Mouse (Mus musculus): ENCODE measurements around the gene Metap1. TPM values are rescaled to one million over a fixed set of nuclear protein-coding genes. Genes with fewer than 3 reads are reported as not detected.
"Not testable (repeated sequence)": the region's sequence is repeated elsewhere in the genome, so short reads cannot be mapped to it uniquely, and the experiment has no call there.

Metap1 gene
- polyA plus RNA-seq, 1 experiment from 2014 or later: 50.7 TPM

DNA sequence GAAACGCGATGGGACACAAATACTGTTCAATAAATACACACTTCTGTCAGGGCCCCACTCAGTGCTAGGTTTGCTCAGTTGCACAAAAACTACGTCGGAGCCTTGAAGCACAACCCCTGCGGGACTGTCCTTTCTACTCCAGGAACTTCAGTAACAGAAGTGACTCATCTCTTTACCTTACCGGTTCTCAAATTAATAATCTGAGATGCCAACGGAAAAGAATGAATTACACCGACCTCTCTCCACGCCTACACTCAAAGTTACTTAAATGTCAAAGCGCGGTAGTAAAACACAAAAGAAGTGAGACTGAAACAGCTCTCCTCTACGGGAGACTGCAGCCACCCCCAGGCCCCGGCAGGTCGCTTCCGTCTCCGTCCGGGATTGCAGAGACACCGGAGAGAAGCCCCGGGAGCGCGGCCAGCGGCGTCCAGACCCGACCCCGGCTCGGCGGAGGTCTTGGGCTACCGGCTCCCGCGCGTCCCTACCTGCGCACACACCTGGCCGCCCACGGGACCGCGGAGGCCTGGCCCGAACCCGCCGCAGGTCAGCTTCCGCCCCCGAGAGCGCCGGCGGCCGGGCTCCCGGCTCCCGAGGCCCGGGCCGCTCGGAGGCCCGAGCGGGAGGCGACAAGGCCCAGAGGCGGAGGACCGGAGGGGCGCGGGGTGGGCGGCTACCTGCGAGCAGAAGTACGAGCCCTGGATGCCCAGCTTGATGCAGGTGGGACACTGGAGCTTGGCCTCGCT lies 560 bp downstream of the Metap1 start:
- Histone ChIP-seq H3K4me2 (replicated peaks; ENCODE audit: low read depth, low read length) (peak overlapping the region; percentile 86), H3K27ac (ENCODE audit: low read length) (peak overlapping the region; percentile 83), H3K27me3 (ENCODE audit: insufficient read depth, low read length) (no peaks in the 10 kb centered on the region), H3K4me1 (ENCODE audit: insufficient read depth, low read length) (peaks cover 12% of the 10 kb centered on the region), H3K36me3 (ENCODE audit: insufficient read depth, low read length) (peaks cover 14% of the 10 kb centered on the region), H3K9ac (replicated peaks; ENCODE audit: low read length) (peak overlapping the region; percentile 91), H3K9me3 (ENCODE audit: low read length) (no peaks in the 10 kb centered on the region), H3K4me3 (ENCODE audit: low read length) (peak overlapping the region; percentile 91)
- under 1% methylated on average over 51 of the region's 61 CpGs for WGBS
- ATAC-seq (ENCODE audit: low FRiP score, low TSS enrichment): no peak

DNA sequence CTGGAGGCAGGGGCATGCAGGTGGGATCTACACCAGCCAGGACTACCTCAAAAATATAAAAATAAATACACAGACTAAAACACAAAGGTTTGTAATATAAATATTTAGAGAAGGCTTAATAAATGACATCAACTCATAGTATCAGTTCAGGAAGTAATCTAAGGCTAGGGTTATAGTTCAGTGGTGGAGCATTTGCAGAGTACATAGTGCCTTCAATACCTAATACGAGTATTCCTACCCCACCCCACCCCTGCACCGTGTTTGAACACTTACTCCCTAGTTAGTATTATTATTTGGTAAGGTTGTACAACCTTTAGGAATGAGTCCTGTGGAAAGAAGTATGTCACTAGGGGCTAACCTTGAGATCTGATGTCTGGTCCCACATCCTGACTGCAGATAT lies 6.1 kb downstream of the Metap1 start:
- Histone ChIP-seq H3K4me2 (replicated peaks; ENCODE audit: low read depth, low read length) (no peak overlapping the region), H3K4me3 (ENCODE audit: low read length) (no peak overlapping the region), H3K9me3 (ENCODE audit: low read length) (no peaks in the 10 kb centered on the region), H3K4me1 (ENCODE audit: insufficient read depth, low read length) (peaks cover 9% of the 10 kb centered on the region), H3K9ac (replicated peaks; ENCODE audit: low read length) (no peak overlapping the region), H3K27me3 (ENCODE audit: insufficient read depth, low read length) (no peaks in the 10 kb centered on the region), H3K27ac (ENCODE audit: low read length) (no peak overlapping the region), H3K36me3 (ENCODE audit: insufficient read depth, low read length) (peaks cover 32% of the 10 kb centered on the region)
- 85% methylated on average over 2 of the region's 2 CpGs for WGBS
- ATAC-seq (ENCODE audit: low FRiP score, low TSS enrichment): no peak

DNA sequence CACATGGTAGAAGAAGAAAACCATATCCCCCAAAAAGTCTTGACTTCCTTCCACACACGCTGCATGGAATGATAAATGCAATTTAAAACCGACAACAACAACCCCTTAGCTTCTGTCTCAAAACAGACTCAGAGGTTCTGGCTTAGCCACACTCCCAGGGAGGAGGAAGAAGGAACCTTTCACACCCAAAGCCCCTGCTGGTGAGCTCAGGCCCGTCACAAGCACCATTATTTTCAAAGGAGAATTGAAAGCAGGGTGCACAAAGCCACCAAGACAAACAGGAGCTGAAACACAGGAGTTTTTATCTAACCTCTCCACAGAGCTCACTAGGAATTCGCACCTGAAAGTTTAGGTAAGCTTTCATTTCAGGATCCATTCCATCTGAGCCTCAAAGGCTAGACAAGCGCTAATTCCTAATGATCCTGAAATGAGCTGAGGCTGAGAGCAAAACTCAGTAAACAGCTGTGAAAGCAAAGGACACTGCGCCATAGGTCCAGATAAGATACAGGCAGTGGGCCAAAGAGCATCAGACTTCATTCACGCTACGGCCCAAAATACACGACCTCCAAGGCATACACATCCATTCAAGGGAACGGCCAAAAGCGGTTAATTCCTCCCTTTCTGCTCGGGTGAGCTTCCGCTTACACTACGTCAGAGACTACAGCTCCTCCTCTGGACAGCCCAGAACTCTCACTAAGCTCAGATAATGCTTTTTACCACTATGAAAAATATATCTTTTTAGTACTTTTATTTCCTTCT lies 7.6 kb downstream of the Metap1 start:
- ATAC-seq (ENCODE audit: low FRiP score, low TSS enrichment): no peak
- Histone ChIP-seq H3K9me3 (ENCODE audit: low read length) (no peaks in the 10 kb centered on the region), H3K27ac (ENCODE audit: low read length) (no peak overlapping the region), H3K4me2 (replicated peaks; ENCODE audit: low read depth, low read length) (no peak overlapping the region), H3K4me1 (ENCODE audit: insufficient read depth, low read length) (no peaks in the 10 kb centered on the region), H3K9ac (replicated peaks; ENCODE audit: low read length) (no peak overlapping the region), H3K27me3 (ENCODE audit: insufficient read depth, low read length) (no peaks in the 10 kb centered on the region), H3K36me3 (ENCODE audit: insufficient read depth, low read length) (peaks cover 35% of the 10 kb centered on the region), H3K4me3 (ENCODE audit: low read length) (no peak overlapping the region)
- 67% methylated on average over 14 of the region's 14 CpGs for WGBS

DNA sequence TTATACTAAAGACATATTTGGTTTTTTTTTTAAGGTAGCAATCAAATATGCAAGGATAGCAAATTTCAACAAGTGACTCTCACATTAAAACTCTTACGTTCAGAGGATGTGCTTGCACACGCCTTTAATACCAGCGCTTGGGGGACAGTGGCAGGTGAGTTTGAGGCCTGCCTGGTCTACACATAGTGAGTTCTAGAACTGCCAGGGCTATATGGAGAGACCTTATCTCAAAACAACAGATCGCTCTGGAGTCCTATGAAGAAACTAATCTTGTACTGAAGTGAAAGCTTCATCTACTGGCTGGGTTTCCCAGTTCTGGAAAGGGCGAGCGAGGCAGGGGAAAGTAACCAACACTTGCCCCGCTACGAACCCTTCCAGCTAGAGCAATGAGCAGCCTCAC lies 9.8 kb downstream of the Metap1 start:
- Histone ChIP-seq H3K36me3 (ENCODE audit: insufficient read depth, low read length) (peaks cover 28% of the 10 kb centered on the region), H3K27me3 (ENCODE audit: insufficient read depth, low read length) (no peaks in the 10 kb centered on the region), H3K4me3 (ENCODE audit: low read length) (no peak overlapping the region), H3K27ac (ENCODE audit: low read length) (no peak overlapping the region), H3K4me1 (ENCODE audit: insufficient read depth, low read length) (no peaks in the 10 kb centered on the region), H3K9ac (replicated peaks; ENCODE audit: low read length) (no peak overlapping the region), H3K4me2 (replicated peaks; ENCODE audit: low read depth, low read length) (no peak overlapping the region), H3K9me3 (ENCODE audit: low read length) (no peaks in the 10 kb centered on the region)
- no peak for ATAC-seq (ENCODE audit: low FRiP score, low TSS enrichment)
- WGBS: 94% methylated on average over 8 of the region's 8 CpGs

DNA sequence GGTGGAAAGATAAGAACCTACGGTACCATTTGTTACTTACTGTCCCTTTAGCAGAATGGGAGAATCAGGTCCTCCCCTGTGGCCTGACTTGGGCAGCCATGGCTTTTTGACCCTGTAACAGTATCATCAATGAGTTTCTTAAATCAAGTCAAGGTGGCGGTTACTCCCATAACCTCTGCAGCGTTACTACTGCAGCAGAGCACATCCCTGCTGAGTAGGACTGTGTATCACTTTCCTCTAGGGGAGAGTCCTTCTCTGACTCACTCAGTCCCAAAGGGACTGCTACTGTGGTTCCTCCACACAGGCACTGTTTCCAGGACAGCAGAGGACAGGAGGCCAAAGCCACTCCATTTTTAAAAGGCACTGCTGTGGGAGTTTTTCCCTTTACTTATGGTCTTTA lies 18.2 kb downstream of the Metap1 start:
- 0 out of 2 replicates have a peak, but pooled peaks cover 4% of the 10 kb centered on the region for H3K4me1 ChIP-seq (ENCODE audit: insufficient read depth, low read length)
- no peak overlapping the region for H3K4me2 ChIP-seq (replicated peaks; ENCODE audit: low read depth, low read length)
- H3K27ac ChIP-seq (ENCODE audit: low read length): no peak overlapping the region
- no peaks in the 10 kb centered on the region for H3K27me3 ChIP-seq (ENCODE audit: insufficient read depth, low read length)
- ATAC-seq (ENCODE audit: low FRiP score, low TSS enrichment): peak; percentile 82
- no peaks in the 10 kb centered on the region for H3K9me3 ChIP-seq (ENCODE audit: low read length)
- H3K36me3 ChIP-seq (ENCODE audit: insufficient read depth, low read length): peaks cover 45% of the 10 kb centered on the region
- 47% methylated on average over 3 of the region's 3 CpGs for WGBS
- H3K9ac ChIP-seq (replicated peaks; ENCODE audit: low read length): no peak overlapping the region
- H3K4me3 ChIP-seq (ENCODE audit: low read length): no peak overlapping the region

DNA sequence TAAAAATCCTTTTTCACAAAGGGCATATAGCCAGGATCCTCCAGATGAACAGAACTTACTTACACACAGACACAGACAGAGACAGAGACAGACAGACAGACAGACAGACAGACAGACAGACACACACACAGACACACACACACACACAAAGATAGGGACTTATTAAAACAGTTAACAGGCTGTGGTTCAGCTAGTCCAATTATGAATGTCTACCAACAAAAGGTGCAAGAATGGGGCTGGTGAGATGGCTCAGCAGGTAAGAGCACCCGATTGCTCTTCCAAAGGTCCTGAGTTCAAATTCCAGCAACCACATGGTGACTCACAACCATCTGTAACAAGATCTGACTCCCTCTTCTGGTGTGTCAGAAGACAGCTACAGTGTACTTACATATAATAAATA lies 22.7 kb downstream of the Metap1 start:
- H3K27me3 ChIP-seq (ENCODE audit: insufficient read depth, low read length); H3K9me3 ChIP-seq (ENCODE audit: low read length); ATAC-seq (ENCODE audit: low FRiP score, low TSS enrichment); H3K4me1 ChIP-seq (ENCODE audit: insufficient read depth, low read length); H3K4me2 ChIP-seq (replicated peaks; ENCODE audit: low read depth, low read length); H3K9ac ChIP-seq (replicated peaks; ENCODE audit: low read length); H3K4me3 ChIP-seq (ENCODE audit: low read length); H3K27ac ChIP-seq (ENCODE audit: low read length): not testable (repeated sequence)
- 93% methylated on average over 1 of the region's 1 CpGs for WGBS
- peaks cover 60% of the 10 kb centered on the region for H3K36me3 ChIP-seq (ENCODE audit: insufficient read depth, low read length)

DNA sequence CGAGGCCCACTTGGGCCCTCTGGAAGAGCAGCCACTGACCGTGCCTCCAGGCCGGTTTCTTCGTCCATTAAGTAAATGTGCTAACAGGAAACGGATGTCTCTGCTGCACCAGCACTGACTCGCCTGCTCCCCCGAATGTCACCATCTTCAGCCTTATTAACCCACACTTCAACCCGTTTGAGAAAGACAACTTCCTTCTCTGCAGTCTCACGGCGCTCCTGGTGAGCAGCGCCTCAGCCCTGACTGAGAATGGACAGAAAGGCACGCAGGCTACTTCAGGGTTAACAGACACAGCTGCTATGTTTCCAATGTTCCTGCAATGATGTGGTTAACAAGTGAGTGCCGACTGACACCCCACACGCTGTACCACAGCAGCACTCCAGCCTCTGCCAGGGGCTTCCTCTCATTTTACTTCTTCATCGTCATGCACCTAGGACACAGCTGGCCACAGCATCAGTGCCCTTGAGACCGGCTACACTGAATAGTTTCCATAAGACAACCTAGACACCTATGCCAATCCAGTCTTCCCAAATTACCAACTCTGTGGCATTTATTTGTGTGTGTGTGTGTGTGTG lies 24.7 kb downstream of the Metap1 start:
- no peaks in the 10 kb centered on the region for H3K27me3 ChIP-seq (ENCODE audit: insufficient read depth, low read length)
- no peak overlapping the region for H3K9ac ChIP-seq (replicated peaks; ENCODE audit: low read length)
- H3K27ac ChIP-seq (ENCODE audit: low read length): no peak overlapping the region
- peaks cover 63% of the 10 kb centered on the region for H3K36me3 ChIP-seq (ENCODE audit: insufficient read depth, low read length)
- no peaks in the 10 kb centered on the region for H3K9me3 ChIP-seq (ENCODE audit: low read length)
- H3K4me1 ChIP-seq (ENCODE audit: insufficient read depth, low read length): no peaks in the 10 kb centered on the region
- no peak for ATAC-seq (ENCODE audit: low FRiP score, low TSS enrichment)
- WGBS: 57% methylated on average over 16 of the region's 16 CpGs
- H3K4me2 ChIP-seq (replicated peaks; ENCODE audit: low read depth, low read length): no peak overlapping the region
- no peak overlapping the region for H3K4me3 ChIP-seq (ENCODE audit: low read length)

DNA sequence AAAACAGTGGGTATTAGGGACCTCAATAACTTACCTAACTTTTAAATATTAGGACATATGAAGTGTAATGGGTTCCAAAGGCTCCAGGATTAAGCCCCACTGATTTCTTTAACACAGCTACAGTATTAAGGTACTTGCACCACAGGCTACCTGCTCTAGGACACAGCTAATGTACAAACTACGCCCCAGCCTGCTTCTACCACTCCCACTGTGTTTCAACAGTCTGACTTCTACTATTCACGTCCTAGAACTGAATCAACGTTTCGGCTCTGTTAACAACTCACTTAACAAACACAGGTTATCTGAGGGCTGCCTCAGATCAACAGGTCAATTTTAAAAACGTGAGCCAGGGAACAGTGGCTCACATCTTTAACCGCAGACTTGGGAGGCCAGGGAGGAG lies 25.5 kb downstream of the Metap1 start:
- Histone ChIP-seq H3K4me2 (replicated peaks; ENCODE audit: low read depth, low read length) (no peak overlapping the region), H3K9me3 (ENCODE audit: low read length) (no peaks in the 10 kb centered on the region), H3K9ac (replicated peaks; ENCODE audit: low read length) (no peak overlapping the region), H3K4me1 (ENCODE audit: insufficient read depth, low read length) (no peaks in the 10 kb centered on the region), H3K27me3 (ENCODE audit: insufficient read depth, low read length) (no peaks in the 10 kb centered on the region), H3K36me3 (ENCODE audit: insufficient read depth, low read length) (peaks cover 65% of the 10 kb centered on the region), H3K4me3 (ENCODE audit: low read length) (no peak overlapping the region), H3K27ac (ENCODE audit: low read length) (no peak overlapping the region)
- ATAC-seq (ENCODE audit: low FRiP score, low TSS enrichment): no peak
- WGBS: 86% methylated on average over 6 of the region's 6 CpGs

DNA sequence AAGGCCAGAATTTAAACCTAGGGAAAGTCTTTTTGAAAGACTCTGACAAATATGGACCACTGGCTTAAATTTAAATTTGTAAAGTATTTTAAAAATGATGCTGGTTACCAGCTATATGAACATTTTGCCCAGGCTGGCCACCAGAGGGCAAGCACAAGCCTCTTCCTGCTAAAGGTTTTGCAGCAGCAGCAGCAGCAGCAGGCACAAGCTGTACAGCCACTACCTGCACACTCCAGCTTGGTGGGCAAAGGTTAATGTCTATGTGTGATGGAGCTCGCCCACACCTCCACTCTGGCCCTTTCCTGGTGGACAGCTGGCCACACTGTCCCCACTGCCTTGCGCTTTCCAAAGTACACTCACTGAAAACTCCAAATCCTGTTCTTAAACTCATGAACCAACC lies 26.2 kb downstream of the Metap1 start:
- Histone ChIP-seq H3K36me3 (ENCODE audit: insufficient read depth, low read length) (peaks cover 64% of the 10 kb centered on the region), H3K4me1 (ENCODE audit: insufficient read depth, low read length) (no peaks in the 10 kb centered on the region), H3K9ac (replicated peaks; ENCODE audit: low read length) (no peak overlapping the region), H3K27ac (ENCODE audit: low read length) (no peak overlapping the region), H3K4me2 (replicated peaks; ENCODE audit: low read depth, low read length) (no peak overlapping the region), H3K9me3 (ENCODE audit: low read length) (no peaks in the 10 kb centered on the region), H3K27me3 (ENCODE audit: insufficient read depth, low read length) (no peaks in the 10 kb centered on the region), H3K4me3 (ENCODE audit: low read length) (no peak overlapping the region)
- WGBS: 61% methylated on average over 2 of the region's 2 CpGs
- peak; percentile 85; the same call in 1 of the 2 replicates for ATAC-seq (ENCODE audit: low FRiP score, low TSS enrichment)

DNA sequence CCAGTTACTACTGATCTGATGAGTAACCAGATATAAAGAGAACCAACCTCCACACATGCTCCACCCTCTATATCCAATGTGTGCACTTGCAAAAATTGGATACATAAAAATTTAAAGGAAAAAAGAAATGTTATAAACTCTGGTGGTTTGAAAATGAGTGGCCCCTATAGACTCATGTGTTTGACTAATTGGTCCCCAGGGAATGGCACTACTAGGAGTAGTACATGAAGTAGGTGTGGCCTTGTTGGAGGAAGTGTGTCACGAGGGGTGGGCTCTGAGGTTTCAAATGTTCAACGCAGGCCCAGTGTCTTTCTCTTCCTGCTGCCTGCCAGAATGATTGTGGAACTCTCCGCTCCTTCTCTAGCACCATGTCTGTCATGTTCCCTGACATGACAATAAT lies 27.5 kb downstream of the Metap1 start:
- Histone ChIP-seq H3K9me3 (ENCODE audit: low read length) (no peaks in the 10 kb centered on the region), H3K4me3 (ENCODE audit: low read length) (no peak overlapping the region), H3K4me2 (replicated peaks; ENCODE audit: low read depth, low read length) (no peak overlapping the region), H3K27ac (ENCODE audit: low read length) (no peak overlapping the region), H3K4me1 (ENCODE audit: insufficient read depth, low read length) (no peaks in the 10 kb centered on the region), H3K9ac (replicated peaks; ENCODE audit: low read length) (no peak overlapping the region), H3K27me3 (ENCODE audit: insufficient read depth, low read length) (no peaks in the 10 kb centered on the region), H3K36me3 (ENCODE audit: insufficient read depth, low read length) (peaks cover 73% of the 10 kb centered on the region)
- 88% methylated on average over 3 of the region's 3 CpGs for WGBS
- ATAC-seq (ENCODE audit: low FRiP score, low TSS enrichment): no peak
